Mouse (Mus musculus) ovary, adult 18-20 months (tissue): ENCODE measurements at regions not wholly inside any gene's neighbourhood (a gene's known extent, or its start where the extent isn't known, plus 50 kb on each side); places are given as distances from the start of the nearest gene placed in this dataset.

Source experiments
- DNase-seq: peaks from one replicate; pipeline ENCODE4 v3.0.0; 2022; ENCODE audit warnings: low spot score, mixed read lengths

DNA sequence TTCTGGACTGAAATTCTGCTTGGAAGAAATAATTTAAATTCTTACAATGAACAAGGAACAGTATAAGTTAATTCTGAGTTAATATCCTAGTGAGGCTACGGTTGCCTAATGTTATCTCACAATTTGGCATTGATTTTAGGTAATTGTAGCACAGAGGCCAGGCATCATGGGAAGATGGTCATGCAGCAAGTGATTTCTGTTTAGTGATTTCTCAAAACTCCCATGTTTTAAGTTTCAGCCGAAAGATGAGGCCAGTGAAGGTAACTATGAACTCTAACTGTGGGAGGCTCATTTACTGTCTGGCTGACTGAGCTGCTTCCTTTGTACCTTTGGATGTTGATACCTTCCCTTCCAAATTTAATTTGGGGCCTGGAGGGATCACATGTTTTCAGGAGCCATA lies 65.6 kb upstream of the Cwc22 start:
- no peak for DNase-seq

DNA sequence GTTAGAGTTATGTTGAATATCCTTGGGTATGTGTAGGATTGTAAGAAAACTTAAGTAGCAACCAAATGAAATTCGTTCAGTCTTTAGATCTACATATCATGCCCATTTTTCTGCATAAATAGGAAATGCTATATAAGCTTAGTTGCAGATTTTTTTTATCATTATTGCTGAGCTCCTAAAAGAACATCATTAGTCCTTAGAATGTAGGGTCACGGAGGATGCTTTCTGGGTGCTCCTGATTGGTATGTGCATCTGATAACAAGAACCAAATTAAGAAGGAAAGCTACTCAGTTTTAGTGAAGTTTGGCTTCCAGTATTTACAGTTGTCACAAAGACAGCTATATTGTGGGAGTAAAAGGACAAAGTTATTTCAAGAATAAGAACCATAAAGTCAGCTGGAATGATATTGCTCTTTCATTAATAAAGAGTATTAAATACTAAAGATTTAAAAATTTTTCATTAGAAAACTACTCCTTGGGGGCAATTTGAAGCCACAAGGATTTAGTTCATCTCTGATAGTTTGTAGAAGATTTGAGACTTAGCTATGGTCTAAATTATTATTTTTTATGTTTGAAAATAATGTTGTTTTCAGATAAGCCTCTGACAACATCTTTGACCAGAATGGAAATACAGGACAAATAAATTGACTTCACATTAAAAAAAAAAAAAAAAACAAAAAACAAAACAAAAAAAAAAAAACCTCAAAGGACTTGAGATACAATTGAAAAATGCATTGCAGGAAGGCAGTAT lies 65.1 kb upstream of the Cwc22 start:
- DNase-seq, result no peak

DNA sequence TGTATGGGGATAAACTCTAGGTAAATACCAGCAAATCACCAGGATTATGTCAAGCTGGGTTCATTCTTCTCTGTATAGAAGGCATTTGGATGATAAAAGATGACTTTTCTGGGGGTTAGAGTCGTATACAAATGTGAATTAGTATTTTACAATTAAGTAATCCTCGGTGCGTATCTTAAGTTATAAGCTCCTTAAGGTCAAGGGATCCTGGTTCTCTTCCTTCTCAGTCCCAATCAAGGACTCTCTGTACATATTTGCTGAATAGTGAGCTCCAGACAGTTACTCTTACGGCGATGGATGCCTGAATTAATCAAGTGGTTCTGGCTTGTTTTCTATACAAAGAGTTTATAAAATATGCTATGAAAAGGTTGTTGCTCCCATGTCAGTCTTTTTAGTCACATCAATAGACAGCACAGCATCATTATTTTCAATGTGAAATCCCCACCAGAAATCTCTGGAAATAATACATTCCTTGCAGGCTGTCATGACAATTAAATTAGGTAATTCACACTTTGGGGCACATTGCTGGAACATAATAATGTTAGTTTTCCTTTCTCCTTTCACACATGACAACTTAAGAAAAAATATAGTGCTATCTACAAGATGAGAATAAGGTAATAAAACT lies 64.0 kb upstream of the Cwc22 start:
- no peak for DNase-seq

DNA sequence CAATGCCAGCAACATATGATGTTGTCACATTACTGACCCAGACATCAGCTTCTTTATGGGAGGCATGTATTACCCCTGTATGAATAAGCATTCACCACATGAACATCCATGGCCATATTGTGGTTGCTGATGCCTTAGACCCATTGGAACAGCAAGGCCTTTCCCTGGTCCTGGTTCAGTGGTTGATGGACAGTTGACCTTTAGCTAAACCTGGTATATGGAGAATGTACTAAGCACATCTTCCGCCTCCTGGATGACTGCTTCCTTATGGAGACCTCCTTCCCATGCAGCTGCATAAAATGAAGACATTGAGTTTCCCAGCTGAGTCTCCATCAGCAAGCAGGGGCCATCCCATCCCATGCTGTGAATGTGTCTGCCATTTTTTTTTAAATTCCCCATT lies 61.9 kb upstream of the Cwc22 start:
- no peak for DNase-seq

DNA sequence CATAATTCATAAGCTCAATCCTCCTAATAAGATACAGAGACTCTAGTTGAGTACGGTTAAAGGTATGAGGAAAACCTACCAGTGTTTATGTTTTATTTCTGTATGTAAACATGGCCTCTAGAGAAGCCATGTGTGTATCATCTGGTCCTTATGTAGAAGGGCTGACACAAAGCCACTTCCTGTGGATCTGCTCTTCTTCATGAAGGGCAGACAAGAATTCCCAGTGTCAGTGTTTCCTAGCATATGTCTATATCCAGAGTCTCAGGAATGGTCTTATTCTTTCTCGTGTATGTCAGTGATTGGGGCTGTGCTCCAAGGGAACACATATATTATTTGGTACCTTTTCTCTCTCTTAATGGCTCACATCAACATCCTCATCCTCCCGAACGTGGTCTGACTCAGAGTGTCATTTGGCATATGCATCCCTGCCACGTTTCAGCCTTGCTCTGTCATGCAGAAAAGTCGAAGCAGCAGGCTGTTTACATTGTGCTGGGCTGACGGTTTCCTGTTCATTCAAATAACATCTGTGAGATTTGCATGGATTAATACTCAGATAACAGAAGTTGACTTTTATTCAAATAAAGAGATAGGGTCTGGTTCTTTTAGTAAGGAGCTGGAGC lies 59.3 kb upstream of the Cwc22 start:
- no peak for DNase-seq

DNA sequence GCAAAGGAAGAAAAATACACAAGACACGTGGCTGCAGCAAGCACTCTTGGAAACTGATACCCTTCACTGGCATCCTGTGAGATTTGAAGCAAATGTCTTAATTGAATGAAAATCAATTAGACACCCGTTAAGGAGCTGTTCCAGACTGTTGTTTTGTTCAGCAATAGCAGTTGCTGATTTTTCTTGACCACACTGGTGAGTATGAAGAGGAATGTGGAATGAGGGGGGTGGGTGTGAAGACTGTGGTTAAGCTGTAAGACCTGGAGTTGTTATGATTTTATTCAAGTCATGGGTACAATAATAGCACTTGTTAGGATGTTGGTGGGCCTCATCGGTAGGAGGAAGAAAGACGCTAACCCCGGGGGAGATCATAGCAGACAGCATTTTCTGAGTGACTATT lies 58.3 kb upstream of the Cwc22 start:
- no peak for DNase-seq
